Mouse (Mus musculus): Measurements from ENCODE around the gene Mlph.

DNA sequence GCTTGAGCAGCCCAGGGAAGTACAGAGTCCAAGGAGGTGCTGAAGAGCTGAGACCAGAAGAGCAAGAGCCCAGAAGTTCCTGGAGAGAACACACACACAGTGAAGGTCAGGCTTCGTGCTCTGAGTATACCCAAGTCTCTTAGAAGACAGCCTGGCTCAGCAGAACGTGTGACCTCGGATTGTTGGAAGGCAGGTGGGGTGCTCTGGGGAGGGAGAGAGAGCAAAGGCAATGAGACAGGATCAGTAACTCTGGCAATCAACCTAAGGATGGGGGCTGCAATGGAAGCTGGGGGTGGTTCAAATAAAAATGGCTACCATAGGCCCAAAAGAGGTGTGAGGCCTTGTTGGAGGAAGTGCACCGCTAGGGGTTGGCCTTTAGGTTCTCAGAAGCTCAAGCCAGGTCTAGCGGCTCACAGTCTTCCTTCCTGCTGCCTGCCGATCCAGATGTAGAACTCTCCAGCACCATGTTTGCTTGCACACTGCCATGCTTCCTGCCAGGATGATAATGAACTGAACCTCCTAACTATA is 13.1 kb upstream of the Mlph start:
- no peak for TF ChIP-seq USF1 (IDR thresholded peaks at IDR 0.05; ENCODE audit: low read depth)
- no peak for TF ChIP-seq CTCF (IDR thresholded peaks at IDR 0.05; ENCODE audit: control insufficient read depth, insufficient read depth, insufficient read length)

Data from C2C12 (cell line).